Mouse (Mus musculus) lung, embryonic 15.5 days (tissue): ENCODE measurements around the gene Cdc34b. TPM values are rescaled to one million over a fixed set of nuclear protein-coding genes. Genes with fewer than 3 reads are reported as not detected.
"Not testable (repeated sequence)": the region's sequence is repeated elsewhere in the genome, so short reads cannot be mapped to it uniquely, and the experiment has no call there.

Experiments used
- ATAC-seq: fragments of 200-750 bp; cut with Nextera tagmentation; 2 replicates; pipeline ENCODE4 v1.8.0; 2017; ENCODE audit warnings: moderate number of reproducible peaks, borderline replicate concordance; ENCODE audit not compliant: low FRiP score, low TSS enrichment; ENCODE audit errors: extremely low read depth
- H3K27ac ChIP-seq: fragments of 300-500 bp; sonication (generic); 2 replicates; pipeline ENCODE4 v1.5.1; 2015; ENCODE audit warnings: moderate library complexity, mild to moderate bottlenecking, inconsistent platforms
- H3K27me3 ChIP-seq: fragments of 300-500 bp; sonication (generic); 2 replicates; pipeline ENCODE4 v1.6.1; 2015; ENCODE audit warnings: inconsistent platforms
- H3K36me3 ChIP-seq: fragments of 300-500 bp; sonication (generic); 2 replicates; pipeline ENCODE4 v1.6.1; 2015; ENCODE audit warnings: inconsistent platforms
- H3K4me1 ChIP-seq: fragments of 300-500 bp; sonication (generic); 2 replicates; pipeline ENCODE4 v1.6.1; 2015; ENCODE audit warnings: inconsistent platforms
- H3K4me2 ChIP-seq: fragments of 300-500 bp; sonication (generic); 2 replicates; pipeline ENCODE4 v1.6.1; 2015; ENCODE audit warnings: inconsistent platforms, mild to moderate bottlenecking, moderate library complexity
- H3K4me3 ChIP-seq: fragments of 300-500 bp; sonication (generic); 2 replicates; pipeline ENCODE4 v1.5.1; 2015; ENCODE audit warnings: mild to moderate bottlenecking, inconsistent platforms
- H3K9ac ChIP-seq: fragments of 300-500 bp; sonication (generic); 2 replicates; pipeline ENCODE4 v1.6.1; 2015; ENCODE audit warnings: inconsistent platforms
- H3K9me3 ChIP-seq: fragments of 300-500 bp; sonication (generic); 2 replicates; pipeline ENCODE4 v1.6.1; 2016; ENCODE audit warnings: inconsistent platforms
- WGBS: fragments of 180-500 bp; shearing (Covaris S2); methylation state at CpG from one replicate; pipeline ENCODE4 v1.1.7; 2015; 5-methylcytosine and 5-hydroxymethylcytosine counted together
- polyA plus RNA-seq: library from polyadenylated mRNA; unstranded; fragments of >200 nt; fragmentation: Nextera tagmentation; extraction: Ambion mirVana; gene quantifications from 2 replicates; pipeline ENCODE4 v1.2.1, GENCODE M21; 2015

The Cdc34b gene
- polyA plus RNA-seq = 0.25 TPM in 1 of 2 replicates, not detected in the other

GRCm38 (mm10) chr11:94741732-94742272 is at the start of gene Cdc34b:
TSS of gene Cdc34b (plus strand) at chr11:94741782.
- WGBS = 74% methylated on average over 29 of the region's 29 CpGs
- H3K27me3 ChIP-seq = no peaks in the 10 kb centered on the region
- H3K36me3 ChIP-seq = no peaks in the 10 kb centered on the region
- H3K4me1 ChIP-seq = no peaks in the 10 kb centered on the region
- H3K27ac ChIP-seq = no peak within 1 kb of the TSS
- H3K4me2 ChIP-seq = no peak within 1 kb of the TSS
- no peak within 1 kb of the TSS for H3K4me3 ChIP-seq
- no peak within 1 kb of the TSS for H3K9ac ChIP-seq
- no peak for ATAC-seq
- no peaks in the 10 kb centered on the region for H3K9me3 ChIP-seq

DNA sequence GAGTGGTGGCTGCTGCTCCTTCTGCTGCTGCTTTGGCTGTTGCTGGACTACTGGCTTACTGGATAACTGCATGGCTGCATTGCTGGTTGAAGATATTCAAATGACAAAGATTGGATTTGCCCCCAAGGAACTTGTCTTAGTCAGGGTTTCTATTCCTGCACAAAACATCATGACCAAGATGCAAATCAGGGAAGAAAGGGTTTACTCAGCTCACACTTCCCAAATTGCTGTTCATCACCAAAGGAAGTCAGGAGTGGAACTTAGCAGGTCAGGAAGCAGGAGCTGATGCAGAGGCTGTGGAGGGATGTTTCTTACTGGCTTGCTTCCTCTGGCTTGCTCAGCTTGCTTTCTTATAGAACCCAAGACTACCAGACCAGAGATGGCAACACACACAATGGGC is 49.1 kb upstream of the Cdc34b start:
- H3K4me3 ChIP-seq, H3K36me3 ChIP-seq, H3K27me3 ChIP-seq, H3K4me2 ChIP-seq, H3K4me1 ChIP-seq, ATAC-seq, H3K9me3 ChIP-seq, H3K9ac ChIP-seq, H3K27ac ChIP-seq: not testable (repeated sequence)

- H3K4me1 ChIP-seq = 0 out of 2 replicates have a peak, but pooled peaks cover 5% of the 10 kb centered on the region
- H3K27me3 ChIP-seq = no peaks in the 10 kb centered on the region
- no peak overlapping the region for H3K4me2 ChIP-seq
- 66% methylated on average over 6 of the region's 6 CpGs for WGBS
- no peak for ATAC-seq
- no peak overlapping the region for H3K27ac ChIP-seq
- no peak overlapping the region for H3K9ac ChIP-seq
- H3K9me3 ChIP-seq = no peaks in the 10 kb centered on the region
- H3K4me3 ChIP-seq = no peak overlapping the region
- H3K36me3 ChIP-seq = no peaks in the 10 kb centered on the region
These were observed 46.1 kb upstream of the Cdc34b start for GRCm38 (mm10) chr11:94695508-94695907.

DNA sequence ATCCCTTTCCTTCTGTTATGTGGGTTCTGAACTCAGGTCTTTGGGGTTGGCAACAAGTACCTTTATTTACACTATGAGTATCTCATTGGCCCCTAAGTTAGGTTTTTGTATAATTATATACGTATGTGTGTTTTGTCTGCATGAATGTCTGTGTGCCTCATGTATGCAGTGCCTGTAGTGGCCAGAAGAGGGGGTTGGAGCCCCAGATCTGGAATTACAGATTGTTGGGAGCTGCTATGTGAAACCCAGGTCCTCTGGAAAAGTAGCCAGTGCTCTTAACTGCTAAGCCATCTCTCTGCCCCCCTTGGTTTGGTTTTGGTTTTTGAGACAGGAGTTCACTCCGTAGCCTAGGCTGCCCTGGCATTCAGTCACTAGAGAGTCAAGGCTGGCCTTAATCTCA is 44.4 kb upstream of the Cdc34b start:
- no peak overlapping the region for H3K27ac ChIP-seq
- H3K36me3 ChIP-seq = no peaks in the 10 kb centered on the region
- ATAC-seq = no peak
- WGBS = 88% methylated on average over 2 of the region's 2 CpGs
- H3K4me2 ChIP-seq = no peak overlapping the region
- peaks cover 16% of the 10 kb centered on the region for H3K4me1 ChIP-seq
- H3K4me3 ChIP-seq = no peak overlapping the region
- H3K27me3 ChIP-seq = peaks cover 11% of the 10 kb centered on the region
- no peak overlapping the region for H3K9ac ChIP-seq
- H3K9me3 ChIP-seq = no peaks in the 10 kb centered on the region

DNA sequence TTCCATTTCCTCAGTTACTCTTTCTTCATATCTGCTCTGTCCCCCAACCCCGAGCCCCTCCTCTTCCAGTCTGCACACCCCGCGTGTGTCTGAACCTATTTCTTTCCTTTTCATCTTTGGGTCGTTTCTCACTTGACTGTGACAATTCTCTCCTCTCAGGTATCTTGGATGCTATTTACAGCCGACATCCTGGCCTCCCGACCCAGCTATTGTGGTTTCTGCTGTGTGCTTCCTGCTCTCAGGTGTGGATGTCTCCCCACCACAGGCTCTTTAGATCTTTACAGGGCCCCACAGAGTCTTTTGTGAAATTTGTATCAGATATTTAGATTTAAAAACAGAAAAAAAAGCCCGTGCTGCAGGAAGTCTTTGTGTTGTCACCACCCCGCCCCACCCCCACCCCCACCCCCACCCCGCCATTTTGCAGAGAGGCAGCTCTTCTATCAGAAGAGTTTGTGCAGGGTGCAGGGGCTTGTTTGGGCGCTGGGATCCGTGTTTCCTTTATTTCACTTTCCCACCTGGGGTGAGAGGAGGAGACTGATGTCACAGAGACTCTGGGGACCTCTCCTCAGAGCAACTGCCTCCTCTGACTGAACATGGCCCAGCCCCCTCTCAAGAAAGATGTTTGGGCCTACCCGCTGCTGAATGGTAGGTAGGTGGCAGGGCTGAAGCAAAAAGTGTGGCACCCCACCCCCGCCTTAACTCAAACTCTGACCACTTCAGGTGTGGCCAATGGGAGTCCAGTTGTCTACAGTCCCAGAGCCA is 43.7 kb upstream of the Cdc34b start:
- Histone ChIP-seq H3K4me3 (no peak overlapping the region), H3K36me3 (no peaks in the 10 kb centered on the region), H3K9ac (no peak overlapping the region), H3K27me3 (peaks cover 11% of the 10 kb centered on the region), H3K27ac (no peak overlapping the region), H3K9me3 (no peaks in the 10 kb centered on the region), H3K4me2 (no peak overlapping the region), H3K4me1 (peaks cover 17% of the 10 kb centered on the region)
- WGBS = 44% methylated on average over 13 of the region's 13 CpGs
- ATAC-seq = no peak

- Histone ChIP-seq H3K36me3 (no peaks in the 10 kb centered on the region), H3K27ac (no peak overlapping the region), H3K9me3 (no peaks in the 10 kb centered on the region), H3K4me1 (peaks cover 22% of the 10 kb centered on the region), H3K4me3 (no peak overlapping the region), H3K4me2 (no peak overlapping the region), H3K27me3 (peaks cover 11% of the 10 kb centered on the region), H3K9ac (no peak overlapping the region)
- 98% methylated on average over 3 of the region's 3 CpGs for WGBS
- ATAC-seq = no peak
These were observed 42.2 kb upstream of the Cdc34b start for GRCm38 (mm10) chr11:94699399-94699798.

GRCm38 (mm10) chr11:94701401-94702215 is 40.0 kb upstream of the Cdc34b start:
- H3K4me2 ChIP-seq = peak overlapping the region; percentile 43
- no peak for ATAC-seq

GRCm38 (mm10) chr11:94702216-94702610 is 39.4 kb upstream of the Cdc34b start:
- no peak overlapping the region for H3K27ac ChIP-seq
- H3K9me3 ChIP-seq = no peaks in the 10 kb centered on the region
- H3K9ac ChIP-seq = no peak overlapping the region
- no peaks in the 10 kb centered on the region for H3K36me3 ChIP-seq
- no peak overlapping the region for H3K4me3 ChIP-seq
- H3K27me3 ChIP-seq = peaks cover 11% of the 10 kb centered on the region
- H3K4me1 ChIP-seq = peaks cover 22% of the 10 kb centered on the region
- H3K4me2 ChIP-seq = peak overlapping the region; percentile 43; the same call in 1 of the 2 replicates
- no peak for ATAC-seq
- 23% methylated on average over 3 of the region's 3 CpGs for WGBS

More at GRCm38 (mm10) chr11:94701401-94702215, 40.0 kb upstream of the Cdc34b start:
- H3K36me3 ChIP-seq = no peaks in the 10 kb centered on the region
- no peak overlapping the region for H3K27ac ChIP-seq
- no peaks in the 10 kb centered on the region for H3K9me3 ChIP-seq
- no peak overlapping the region for H3K9ac ChIP-seq
- H3K4me3 ChIP-seq = peak overlapping the region; percentile 1; the same call in 1 of the 2 replicates
- H3K27me3 ChIP-seq = peaks cover 11% of the 10 kb centered on the region
- peaks cover 22% of the 10 kb centered on the region for H3K4me1 ChIP-seq
- 27% methylated on average over 27 of the region's 27 CpGs for WGBS

DNA sequence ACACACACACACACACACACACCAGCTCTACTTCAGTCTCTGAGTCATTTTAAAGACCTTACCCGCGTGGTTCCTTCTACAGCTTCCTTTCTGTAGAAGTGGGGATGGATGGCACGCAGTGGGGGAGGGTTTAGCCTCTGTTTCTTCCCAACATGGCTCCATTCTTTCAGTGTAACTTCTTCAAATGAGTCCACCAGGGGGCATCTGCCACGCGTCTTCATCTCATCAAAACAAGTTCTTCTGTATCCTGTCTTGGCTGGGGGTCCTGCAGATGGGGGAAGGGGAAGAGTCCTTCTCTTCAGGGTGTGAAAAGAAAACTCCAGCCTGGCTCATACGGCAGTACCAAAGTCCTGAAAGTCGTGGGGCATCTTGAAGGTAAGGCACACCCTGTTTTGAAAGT is 37.6 kb upstream of the Cdc34b start:
- Histone ChIP-seq H3K4me2 (no peak overlapping the region), H3K4me1 (peaks cover 17% of the 10 kb centered on the region), H3K9ac (no peak overlapping the region), H3K27ac (peak overlapping the region; percentile 67), H3K36me3 (no peaks in the 10 kb centered on the region), H3K9me3 (no peaks in the 10 kb centered on the region), H3K4me3 (no peak overlapping the region), H3K27me3 (peaks cover 11% of the 10 kb centered on the region)
- 44% methylated on average over 7 of the region's 7 CpGs for WGBS
- peak; percentile 25; the same call in 1 of the 2 replicates for ATAC-seq

DNA sequence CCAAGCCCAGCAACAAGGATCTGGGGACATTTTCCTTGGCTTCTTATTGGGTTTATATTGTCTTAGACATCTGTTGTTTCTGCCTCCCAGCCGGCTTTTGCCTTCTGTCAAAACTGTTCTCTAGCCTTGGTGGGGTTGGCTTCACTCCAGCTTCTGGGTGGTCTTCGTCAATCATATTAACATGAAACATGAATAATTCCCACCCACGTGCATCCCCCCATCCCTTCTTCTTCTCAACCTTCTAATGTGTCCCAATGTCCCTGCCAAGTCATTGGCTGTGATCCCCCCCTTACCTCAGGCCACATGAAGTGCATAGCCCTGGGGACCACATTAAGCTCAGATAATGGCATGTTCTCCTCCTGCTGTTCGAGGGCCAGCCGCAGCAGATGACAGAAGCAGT is 37.1 kb upstream of the Cdc34b start, which contains the start of gene Gm11541:
Gm11541 (minus strand) TSS at position 28 of the 400 bp plus-strand sequence.
- 51% methylated on average over 5 of the region's 5 CpGs for WGBS
- Histone ChIP-seq H3K27ac (peak within 1 kb of the TSS; percentile 67), H3K4me2 (no peak within 1 kb of the TSS), H3K9ac (no peak within 1 kb of the TSS), H3K4me3 (no peak within 1 kb of the TSS), H3K9me3 (no peaks in the 10 kb centered on the region), H3K27me3 (peaks cover 11% of the 10 kb centered on the region), H3K4me1 (peaks cover 17% of the 10 kb centered on the region), H3K36me3 (no peaks in the 10 kb centered on the region)
- ATAC-seq = peak; percentile 74; the same call in 1 of the 2 replicates

DNA sequence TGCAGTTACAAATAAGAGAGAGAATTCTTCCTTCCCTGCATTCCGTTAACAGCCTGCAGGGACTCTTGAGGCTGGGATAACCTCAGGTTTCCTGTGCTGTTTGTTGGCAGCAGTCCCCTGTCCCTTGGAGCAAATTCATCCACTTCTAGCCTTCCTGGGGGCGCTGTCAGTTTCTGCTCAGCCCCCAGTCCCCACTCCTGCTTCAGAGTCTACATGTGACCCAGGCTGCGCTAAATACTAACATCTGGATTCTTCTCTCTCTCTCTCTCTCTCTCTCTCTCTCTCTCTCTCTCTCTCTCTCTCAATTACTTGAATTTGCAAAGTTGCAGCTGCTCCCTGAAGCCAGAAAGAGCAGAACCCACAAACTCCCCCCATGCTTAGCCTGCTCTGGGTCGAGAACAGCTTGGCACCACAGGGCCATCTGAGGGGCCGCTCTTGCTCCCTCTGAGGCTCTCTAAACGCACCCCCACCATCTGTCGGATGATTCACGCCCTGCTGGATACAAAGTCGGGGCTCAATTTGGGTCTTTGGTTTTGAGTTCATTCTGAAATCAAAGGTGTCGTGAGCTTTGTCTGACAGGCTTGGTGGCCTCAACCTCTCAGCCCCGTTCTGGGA is 28.2 kb upstream of the Cdc34b start:
- ATAC-seq = peak; percentile 88
- Histone ChIP-seq H3K4me1 (peaks cover 14% of the 10 kb centered on the region), H3K27me3 (peaks cover 7% of the 10 kb centered on the region; the same call in 1 of the 2 replicates), H3K4me2 (no peak overlapping the region), H3K9me3 (no peaks in the 10 kb centered on the region), H3K27ac (peak overlapping the region; percentile 42), H3K9ac (no peak overlapping the region), H3K4me3 (no peak overlapping the region), H3K36me3 (no peaks in the 10 kb centered on the region)
- 20% methylated on average over 11 of the region's 11 CpGs for WGBS
